Mouse (Mus musculus) forebrain, embryonic 11.5 days (tissue): ENCODE measurements at regions not wholly inside any gene's neighbourhood (a gene's known extent, or its start where the extent isn't known, plus 50 kb on each side); places are given as distances from the start of the nearest gene placed in this dataset.

Experiments used
- ATAC-seq: fragments of 200-750 bp; cut with Nextera tagmentation; replicated peaks from 2 replicates; pipeline ENCODE4 v1.8.0; 2017; ENCODE audit warnings: moderate TSS enrichment; ENCODE audit not compliant: low FRiP score
- DNase-seq: peaks from one replicate; pipeline ENCODE4 v3.0.0-alpha.2; 2017; ENCODE audit warnings: low spot score
- H3K27ac ChIP-seq: fragments of 300-500 bp; sonication (generic); 2 replicates; pipeline ENCODE4 v1.5.1; 2014; ENCODE audit warnings: low read depth, low read length
- H3K27me3 ChIP-seq: fragments of 300-500 bp; sonication (generic); 2 replicates; pipeline ENCODE4 v1.6.1; 2014; ENCODE audit warnings: mild to moderate bottlenecking, low read length, mixed read lengths; ENCODE audit not compliant: control insufficient read depth, insufficient read depth
- H3K36me3 ChIP-seq: fragments of 300-500 bp; sonication (generic); 2 replicates; pipeline ENCODE4 v1.6.1; 2014; ENCODE audit warnings: mild to moderate bottlenecking, low read length, moderate library complexity, mixed read lengths; ENCODE audit not compliant: control insufficient read depth, insufficient read depth
- H3K4me1 ChIP-seq: fragments of 300-500 bp; sonication (generic); replicated peaks from 2 replicates; pipeline ENCODE4 v1.6.1; 2014; ENCODE audit warnings: low read length, mixed read lengths; ENCODE audit not compliant: control insufficient read depth, insufficient read depth
- H3K4me2 ChIP-seq: fragments of 300-500 bp; sonication (generic); 2 replicates; pipeline ENCODE4 v1.6.1; 2014; ENCODE audit warnings: low read depth, mild to moderate bottlenecking, low read length, moderate library complexity, mixed read lengths; ENCODE audit not compliant: severe bottlenecking
- H3K4me3 ChIP-seq: fragments of 300-500 bp; sonication (generic); 2 replicates; pipeline ENCODE4 v1.5.1; 2014; ENCODE audit warnings: low read depth, low read length
- H3K9ac ChIP-seq: fragments of 300-500 bp; sonication (generic); 2 replicates; pipeline ENCODE4 v1.6.1; 2014; ENCODE audit warnings: low read length
- H3K9me3 ChIP-seq: fragments of 300-500 bp; sonication (generic); 2 replicates; pipeline ENCODE4 v1.6.1; 2016; ENCODE audit warnings: low read length, mixed read lengths; ENCODE audit not compliant: control insufficient read depth
- WGBS: fragments of 180-500 bp; shearing (Covaris S2); extraction: QIAGEN DNeasy Blood & Tissue Kit; methylation state at CpG from one replicate; pipeline ENCODE4 v1.1.7; 2014; 5-methylcytosine and 5-hydroxymethylcytosine counted together

DNA sequence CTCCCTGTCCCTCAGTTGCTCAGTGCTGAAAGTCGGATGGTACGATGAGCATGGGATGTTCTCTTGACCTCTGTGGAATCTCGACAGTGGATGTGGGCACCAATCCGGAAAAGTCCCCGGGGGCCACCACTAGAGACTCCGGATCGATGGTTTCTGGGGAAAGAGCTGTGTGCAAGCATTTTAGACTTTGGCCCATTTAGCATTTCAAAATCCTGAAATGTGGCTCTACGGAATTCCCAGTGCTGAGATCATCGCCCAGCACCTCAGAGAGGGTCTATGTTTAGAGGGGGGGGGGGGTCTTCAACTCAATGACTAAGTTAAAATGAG is 68.6 kb downstream of the Tomm20 start:
- H3K4me2 ChIP-seq = no peak overlapping the region
- no peaks in the 10 kb centered on the region for H3K9me3 ChIP-seq
- H3K27ac ChIP-seq = no peak overlapping the region
- ATAC-seq (no peak), DNase-seq (no peak)
- H3K4me3 ChIP-seq = no peak overlapping the region
- no peaks in the 10 kb centered on the region for H3K36me3 ChIP-seq
- no peak overlapping the region for H3K9ac ChIP-seq
- no peaks in the 10 kb centered on the region for H3K4me1 ChIP-seq
- no peaks in the 10 kb centered on the region for H3K27me3 ChIP-seq
- WGBS = 87% methylated on average over 9 of the region's 9 CpGs

DNA sequence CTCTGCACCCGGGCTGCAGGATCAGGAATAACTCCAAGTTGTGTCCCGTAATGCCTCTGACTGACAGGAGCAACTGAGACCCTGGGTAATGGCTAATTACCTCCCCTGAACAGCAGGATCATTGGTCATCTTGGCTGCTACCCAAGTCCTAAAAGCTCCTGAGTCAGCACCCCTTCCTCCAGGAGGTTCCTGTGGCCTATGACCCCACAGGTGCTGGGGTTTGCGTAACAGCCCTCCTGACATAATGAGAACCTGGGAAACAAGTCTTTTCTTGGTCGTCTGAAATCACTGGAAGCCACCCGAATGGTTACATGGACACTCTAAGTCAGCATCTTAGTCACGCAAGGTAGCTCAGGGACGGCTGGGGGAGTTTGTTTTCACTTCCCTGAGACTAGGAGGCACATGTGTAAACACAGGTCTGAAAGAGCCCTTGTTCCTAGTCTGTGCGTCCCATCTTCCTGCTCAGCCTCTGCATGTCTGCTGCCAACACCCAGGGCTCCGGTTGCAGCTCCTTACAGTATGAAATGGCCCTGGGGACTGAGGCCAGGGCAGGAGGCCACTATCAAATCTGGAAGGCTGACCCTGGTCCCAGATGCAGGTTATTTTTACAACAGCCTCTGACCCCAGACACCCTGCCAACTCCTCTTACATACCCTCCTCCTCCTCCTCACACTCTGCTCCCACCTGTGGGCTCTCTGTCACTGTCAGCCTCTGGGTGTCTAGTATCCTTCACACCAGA is 69.2 kb downstream of the Tomm20 start:
- Histone ChIP-seq H3K27me3 (no peaks in the 10 kb centered on the region), H3K4me1 (no peaks in the 10 kb centered on the region), H3K9me3 (no peaks in the 10 kb centered on the region), H3K27ac (no peak overlapping the region), H3K9ac (no peak overlapping the region), H3K36me3 (no peaks in the 10 kb centered on the region), H3K4me2 (no peak overlapping the region), H3K4me3 (no peak overlapping the region)
- 70% methylated on average over 9 of the region's 9 CpGs for WGBS
- no peak for ATAC-seq
- no peak for DNase-seq

DNA sequence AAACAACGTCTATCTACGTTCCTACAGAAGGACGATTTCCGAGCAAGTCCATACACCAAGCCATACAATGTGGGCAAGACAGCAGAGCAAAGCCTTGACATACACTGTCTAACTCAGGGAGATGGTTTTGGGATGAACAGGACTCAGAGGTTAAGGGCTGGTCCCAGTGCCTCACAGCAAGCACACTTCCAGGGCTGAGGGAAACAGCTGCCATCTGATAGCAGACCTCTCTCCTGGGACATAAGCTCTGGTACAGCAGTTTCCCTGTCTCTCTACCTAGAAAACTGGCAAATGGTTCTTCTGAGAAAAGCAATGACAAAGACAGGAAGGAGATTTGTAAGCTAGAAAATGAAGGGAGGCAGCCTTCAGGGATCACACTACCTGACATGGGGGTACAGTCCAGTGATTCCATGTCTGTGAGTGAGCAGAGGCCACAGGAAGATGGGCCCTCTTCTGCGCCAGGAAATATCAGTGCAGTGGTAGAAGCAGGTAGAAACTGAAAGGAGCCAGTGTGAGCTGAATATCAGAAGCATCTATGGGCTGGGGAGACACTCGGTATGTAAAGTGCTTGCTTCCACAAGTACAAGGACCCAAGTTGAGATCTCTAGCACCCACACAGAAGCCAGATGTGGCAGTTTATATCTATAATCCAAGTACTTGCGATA is 70.0 kb downstream of the Tomm20 start:
- no peaks in the 10 kb centered on the region for H3K4me1 ChIP-seq
- 92% methylated on average over 7 of the region's 7 CpGs for WGBS

DNA sequence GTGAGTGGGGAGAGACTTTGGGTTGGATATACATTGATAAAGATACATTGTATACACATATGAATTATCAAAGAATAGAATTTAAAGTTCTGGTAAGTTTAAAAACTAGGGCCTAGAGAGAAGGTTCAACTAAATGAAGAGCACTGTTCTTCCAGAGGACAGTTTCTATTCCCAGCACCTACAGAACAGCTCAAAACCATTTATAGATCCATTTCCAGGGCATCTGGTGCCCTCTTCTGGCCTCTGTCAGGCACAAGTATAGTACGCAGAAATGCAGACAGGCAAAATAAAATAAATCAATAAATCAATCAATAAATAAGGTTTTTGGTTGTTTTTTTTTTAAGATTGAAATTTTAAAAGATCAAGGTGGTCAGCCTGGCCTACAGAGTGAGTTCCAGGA is 70.8 kb downstream of the Tomm20 start:
- Histone ChIP-seq H3K27ac (no peak overlapping the region), H3K27me3 (no peaks in the 10 kb centered on the region), H3K4me2 (no peak overlapping the region), H3K4me1 (no peaks in the 10 kb centered on the region), H3K9ac (no peak overlapping the region), H3K36me3 (no peaks in the 10 kb centered on the region), H3K4me3 (no peak overlapping the region), H3K9me3 (no peaks in the 10 kb centered on the region)
- WGBS = 94% methylated on average over 1 of the region's 1 CpGs
- ATAC-seq (no peak), DNase-seq (no peak)

More for the DNA sequence above, 70.0 kb downstream of the Tomm20 start:
- Histone ChIP-seq H3K4me3 (no peak overlapping the region), H3K9ac (no peak overlapping the region), H3K27me3 (no peaks in the 10 kb centered on the region), H3K27ac (no peak overlapping the region), H3K36me3 (no peaks in the 10 kb centered on the region), H3K9me3 (no peaks in the 10 kb centered on the region), H3K4me2 (no peak overlapping the region)
- no peak for ATAC-seq
- DNase-seq = no peak

DNA sequence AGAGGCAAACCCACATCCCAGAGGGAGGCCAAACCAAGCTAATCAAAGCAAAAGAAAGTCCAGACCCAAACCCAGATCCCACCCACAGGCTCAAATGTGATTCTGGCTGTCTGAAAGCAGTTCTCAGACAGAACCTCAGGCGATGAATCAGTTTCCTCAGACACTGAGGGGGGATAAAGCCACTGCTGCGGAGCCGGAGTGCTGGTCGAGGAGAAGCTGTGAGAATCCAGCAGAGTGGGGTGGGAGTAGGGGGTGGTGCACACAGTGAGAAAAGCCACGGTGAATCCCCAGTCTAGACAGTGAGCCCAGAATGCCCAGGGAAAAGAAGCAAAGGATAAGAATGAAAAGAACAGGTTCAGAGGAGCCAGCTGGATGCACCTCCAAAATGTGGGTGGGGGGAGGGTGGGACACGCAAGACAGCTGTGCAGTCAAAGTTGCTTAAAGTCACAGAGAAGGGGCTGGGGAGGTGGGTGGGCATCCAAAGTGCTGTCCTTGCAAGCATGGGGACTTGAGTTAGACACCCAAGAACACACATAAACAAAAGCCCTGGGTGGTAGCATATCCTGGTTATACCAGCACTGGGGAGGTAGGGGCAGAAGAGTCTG is 71.4 kb downstream of the Tomm20 start:
- H3K4me1 ChIP-seq = no peaks in the 10 kb centered on the region
- DNase-seq (no peak), ATAC-seq (no peak)
- H3K9me3 ChIP-seq = no peaks in the 10 kb centered on the region
- no peak overlapping the region for H3K4me3 ChIP-seq
- no peaks in the 10 kb centered on the region for H3K27me3 ChIP-seq
- no peaks in the 10 kb centered on the region for H3K36me3 ChIP-seq
- no peak overlapping the region for H3K27ac ChIP-seq
- WGBS = 83% methylated on average over 6 of the region's 6 CpGs
- H3K9ac ChIP-seq = no peak overlapping the region
- no peak overlapping the region for H3K4me2 ChIP-seq

DNA sequence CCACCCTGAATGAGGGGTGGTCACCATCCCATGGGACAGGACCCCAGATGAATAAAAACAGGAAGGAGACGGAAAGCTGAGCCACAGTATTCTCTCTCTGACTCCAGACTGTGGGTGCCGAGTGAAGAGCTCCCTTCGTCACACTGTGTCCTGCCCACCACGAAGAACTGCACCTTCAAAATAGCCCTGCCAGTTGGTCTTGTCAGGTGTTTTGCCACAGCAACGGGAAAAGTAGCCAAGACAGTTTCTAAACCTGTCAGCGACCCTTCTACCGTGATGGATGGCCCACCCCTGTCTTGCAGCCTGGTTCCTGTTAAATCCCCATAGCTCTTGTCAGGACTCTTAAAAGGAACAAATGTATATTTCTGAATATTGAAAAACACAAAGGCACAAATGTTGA is 72.3 kb downstream of the Tomm20 start:
- H3K4me3 ChIP-seq = no peak overlapping the region
- H3K9me3 ChIP-seq = no peaks in the 10 kb centered on the region
- no peaks in the 10 kb centered on the region for H3K27me3 ChIP-seq
- H3K27ac ChIP-seq = no peak overlapping the region
- DNase-seq (no peak), ATAC-seq (no peak)
- no peak overlapping the region for H3K4me2 ChIP-seq
- 91% methylated on average over 7 of the region's 7 CpGs for WGBS
- no peaks in the 10 kb centered on the region for H3K36me3 ChIP-seq
- H3K9ac ChIP-seq = no peak overlapping the region
- no peaks in the 10 kb centered on the region for H3K4me1 ChIP-seq

DNA sequence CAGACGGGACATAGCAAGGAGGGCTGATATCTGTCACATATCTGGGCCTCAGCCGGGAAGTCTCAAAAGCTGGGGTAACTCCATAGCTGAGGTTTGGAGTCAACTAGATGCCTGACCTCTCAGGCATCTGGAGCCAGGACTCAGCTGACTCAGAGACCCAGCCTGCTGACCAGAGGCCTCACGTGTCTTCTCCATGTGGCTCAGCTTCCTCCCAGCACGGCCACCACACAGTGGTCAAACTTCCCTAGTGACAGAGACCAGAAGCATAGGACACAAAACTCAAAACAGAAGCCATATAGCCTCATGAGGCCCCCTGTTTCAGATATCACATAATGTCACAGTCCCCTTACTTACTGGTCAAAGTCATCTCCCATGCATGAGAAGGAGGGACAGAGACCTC is 73.1 kb downstream of the Tomm20 start:
- no peak for ATAC-seq
- no peaks in the 10 kb centered on the region for H3K9me3 ChIP-seq
- H3K4me3 ChIP-seq = no peak overlapping the region
- no peaks in the 10 kb centered on the region for H3K4me1 ChIP-seq
- DNase-seq = no peak
- H3K9ac ChIP-seq = no peak overlapping the region
- no peaks in the 10 kb centered on the region for H3K27me3 ChIP-seq
- WGBS = 88% methylated on average over 4 of the region's 4 CpGs
- no peaks in the 10 kb centered on the region for H3K36me3 ChIP-seq
- H3K27ac ChIP-seq = no peak overlapping the region
- no peak overlapping the region for H3K4me2 ChIP-seq

DNA sequence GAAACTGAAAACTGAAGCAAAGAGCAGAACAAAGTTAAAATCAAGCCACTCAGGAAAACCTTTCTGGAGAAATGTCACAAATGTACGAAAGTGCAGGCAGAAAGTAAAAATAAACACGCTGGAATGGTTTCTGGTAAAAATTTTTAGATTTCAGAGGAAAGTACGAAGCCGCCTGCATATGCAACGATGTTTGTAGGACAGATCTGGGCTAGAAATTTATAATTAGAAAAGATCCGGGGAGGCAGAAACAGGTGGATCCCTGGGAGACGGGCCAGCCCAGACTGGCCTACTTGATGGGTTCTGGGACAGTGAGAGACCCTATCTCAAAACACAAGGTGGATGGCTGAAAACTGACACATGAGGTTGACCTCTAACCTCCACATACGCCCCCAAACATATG is 73.5 kb downstream of the Tomm20 start:
- Histone ChIP-seq H3K27ac (no peak overlapping the region), H3K4me2 (no peak overlapping the region), H3K9me3 (no peaks in the 10 kb centered on the region), H3K36me3 (no peaks in the 10 kb centered on the region), H3K27me3 (no peaks in the 10 kb centered on the region), H3K9ac (no peak overlapping the region), H3K4me3 (no peak overlapping the region), H3K4me1 (no peaks in the 10 kb centered on the region)
- 90% methylated on average over 8 of the region's 8 CpGs for WGBS
- DNase-seq = no peak
- no peak for ATAC-seq

DNA sequence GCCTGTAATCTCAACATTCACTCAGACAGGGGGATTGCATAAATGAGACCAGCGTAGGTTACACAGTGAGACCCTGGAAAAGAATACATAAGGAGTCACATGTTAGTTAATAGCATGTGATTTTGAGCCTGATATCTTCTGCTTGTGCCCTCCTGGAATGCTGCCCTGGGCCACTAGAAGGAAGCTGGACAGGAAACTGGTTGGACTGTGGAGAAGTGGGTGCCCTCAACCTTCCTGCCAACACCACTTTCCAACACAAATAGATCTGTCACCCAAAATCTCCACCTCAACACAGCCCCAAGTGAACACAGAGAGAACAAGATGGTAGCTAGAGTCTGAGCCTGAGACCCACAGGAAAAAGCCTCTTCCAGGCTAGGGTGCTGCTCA is 76.2 kb downstream of the Tomm20 start:
- Histone ChIP-seq H3K9ac (no peak overlapping the region), H3K36me3 (no peaks in the 10 kb centered on the region), H3K4me2 (no peak overlapping the region), H3K27me3 (no peaks in the 10 kb centered on the region), H3K9me3 (no peaks in the 10 kb centered on the region), H3K4me3 (no peak overlapping the region), H3K27ac (no peak overlapping the region), H3K4me1 (no peaks in the 10 kb centered on the region)
- 90% methylated on average over 1 of the region's 1 CpGs for WGBS
- DNase-seq = no peak
- no peak for ATAC-seq
